Mouse (Mus musculus) c-Kit-positive CD71-positive TER-119-positive erythroid progenitor cells, embryonic 14.5 days (primary cell): Measurements from ENCODE around the gene Sema4c.

Experiments used
- DNase-seq: peaks from one replicate; pipeline ENCODE4 v3.0.0-alpha.2; 2013; ENCODE audit warnings: low spot score

The Sema4c gene

GRCm38 (mm10) chr1:36535477-36536396, 22.4 kb downstream of the Sema4c start:
- no peak for DNase-seq

GRCm38 (mm10) chr1:36534595-36535058, 23.5 kb downstream of the Sema4c start:
- DNase-seq = no peak

- DNase-seq = no peak
Measured at GRCm38 (mm10) chr1:36533546-36533945, 24.6 kb downstream of the Sema4c start.

GRCm38 (mm10) chr1:36531461-36531860, 26.7 kb downstream of the Sema4c start:
- DNase-seq = no peak

- no peak for DNase-seq
Measured at GRCm38 (mm10) chr1:36530962-36531361, 27.2 kb downstream of the Sema4c start.

- DNase-seq = no peak
Measured at GRCm38 (mm10) chr1:36530485-36530884, 27.7 kb downstream of the Sema4c start.

- DNase-seq = no peak
Measured at GRCm38 (mm10) chr1:36529875-36530274, 28.3 kb downstream of the Sema4c start.

GRCm38 (mm10) chr1:36529274-36529673, 28.9 kb downstream of the Sema4c start:
- DNase-seq = no peak

GRCm38 (mm10) chr1:36528351-36528750, 29.8 kb downstream of the Sema4c start:
- no peak for DNase-seq

GRCm38 (mm10) chr1:36526903-36527302, 31.2 kb downstream of the Sema4c start:
- DNase-seq = no peak

- no peak for DNase-seq
Measured at GRCm38 (mm10) chr1:36525774-36526173, 32.4 kb downstream of the Sema4c start.

- DNase-seq = no peak
Measured at GRCm38 (mm10) chr1:36524058-36524457, 34.1 kb downstream of the Sema4c start.

GRCm38 (mm10) chr1:36523332-36524013, 34.7 kb downstream of the Sema4c start:
- no peak for DNase-seq

- no peak for DNase-seq
Measured at GRCm38 (mm10) chr1:36522210-36522609, 35.9 kb downstream of the Sema4c start.

GRCm38 (mm10) chr1:36519626-36520025, 38.5 kb downstream of the Sema4c start:
- no peak for DNase-seq

- DNase-seq = no peak
Measured at GRCm38 (mm10) chr1:36518259-36518658, 39.9 kb downstream of the Sema4c start.

- DNase-seq = no peak
Measured at GRCm38 (mm10) chr1:36513718-36514117, 44.4 kb downstream of the Sema4c start.

GRCm38 (mm10) chr1:36513310-36513709, 44.8 kb downstream of the Sema4c start:
- DNase-seq = no peak

GRCm38 (mm10) chr1:36512966-36513280, 45.2 kb downstream of the Sema4c start:
- DNase-seq = no peak

- DNase-seq = no peak
Measured at GRCm38 (mm10) chr1:36512089-36512965, 45.8 kb downstream of the Sema4c start.

- DNase-seq = peak; percentile 97
Measured at GRCm38 (mm10) chr1:36511289-36512021, 46.7 kb downstream of the Sema4c start, which contains the start of gene Cnnm3. Cnnm3 (plus strand) TSS chr1:36511867.
